Mouse (Mus musculus): ENCODE data around the gene Gstm6. TPM values are rescaled to one million over a fixed set of nuclear protein-coding genes. Genes with fewer than 3 reads are reported as not detected.

Gene Gstm6
- total RNA-seq, 2 experiments from 2014 or later, result 3.0 to 3.3 TPM

DNA sequence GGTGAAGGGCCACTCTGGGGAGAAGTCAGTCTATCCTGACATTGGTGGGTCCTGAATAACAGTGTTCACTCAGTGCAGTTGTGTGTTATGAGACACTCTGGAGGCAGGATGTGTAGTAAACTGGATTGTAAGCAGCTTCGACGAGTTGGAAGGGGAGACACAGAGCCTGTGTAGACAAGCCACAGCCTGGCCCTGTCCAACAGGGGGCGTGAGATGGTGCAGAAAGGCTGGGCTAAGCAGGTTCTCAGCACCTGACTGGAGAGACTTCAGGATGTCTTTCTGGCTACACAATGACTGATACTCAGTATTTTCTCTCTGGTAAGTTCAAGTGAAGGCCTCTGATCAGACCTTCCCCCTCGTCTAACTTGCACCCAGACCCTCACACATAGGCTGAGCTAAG, 2.2 kb upstream of the Gstm6 start:
- intact Hi-C loops (cut with DNase I), result no loop called here
- DNase-seq, result no peak

GRCm38 (mm10) chr3:107941261-107941660, 2.3 kb downstream of the Gstm6 start:
- no peak for DNase-seq
- intact Hi-C loops (cut with DNase I), result no loop called here

GRCm38 (mm10) chr3:107940524-107940923, 3.0 kb downstream of the Gstm6 start:
- intact Hi-C loops (cut with DNase I), result no loop called here
- DNase-seq, result no peak

DNA sequence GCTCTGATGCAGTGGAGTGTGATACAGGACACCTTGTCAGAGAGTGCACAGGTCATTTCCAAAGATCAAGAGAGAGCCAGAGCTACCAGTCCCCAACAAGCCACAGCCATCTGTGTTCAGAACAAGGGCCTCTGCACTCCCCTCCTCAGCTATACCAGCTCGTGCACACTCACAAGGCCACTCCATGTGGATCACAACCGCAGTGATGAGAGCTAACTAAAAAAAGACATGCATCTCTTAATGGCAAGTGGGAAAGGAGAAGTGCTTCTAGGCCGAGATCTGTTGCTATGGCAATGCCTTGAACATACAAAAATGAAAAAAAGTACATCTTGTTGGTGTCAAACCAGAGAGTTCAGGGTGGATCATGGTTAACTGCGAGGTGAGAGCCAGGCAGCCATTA, 3.7 kb downstream of the Gstm6 start:
- DNase-seq, result no peak
- intact Hi-C loops (cut with DNase I), result loop anchor here (1.0 to 5.0 kb wide), 3 partner anchors 79 to 207 kb away; partner anchors contain the start of gene Gnai3

- DNase-seq, result peak; percentile 78 to 82
- intact Hi-C loops (cut with DNase I), result loop anchor here (1.0 to 5.0 kb wide), 3 partner anchors 79 to 208 kb away; partner anchors contain the start of gene Gnai3
These were observed 4.1 kb downstream of the Gstm6 start for GRCm38 (mm10) chr3:107939403-107939802.

- DNase-seq, result no peak
- intact Hi-C loops (cut with DNase I), result loop anchor here (5.0 kb wide), 1 partner anchor 211 kb away; the partner anchor contains the start of gene Gnai3
These were observed 7.7 kb downstream of the Gstm6 start for GRCm38 (mm10) chr3:107935888-107936287.

DNA sequence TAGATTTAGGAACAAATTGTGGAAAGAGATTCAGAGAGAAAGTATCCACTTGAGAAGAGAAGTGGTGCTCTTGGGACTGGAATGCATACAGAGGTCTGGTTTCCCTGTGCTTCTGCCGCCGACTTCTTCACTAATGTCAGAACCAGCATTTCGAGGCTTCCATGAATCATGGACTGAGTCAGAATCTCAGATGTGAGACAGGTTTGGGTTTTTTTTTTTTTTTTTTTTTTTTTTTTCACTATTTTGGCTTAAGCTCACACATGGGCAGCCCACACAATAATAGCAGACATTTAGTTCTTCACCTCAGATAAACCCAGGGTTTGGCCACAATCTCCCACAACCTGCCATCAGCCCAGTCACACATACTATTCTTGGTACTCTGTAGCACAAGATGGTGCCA, 8.3 kb downstream of the Gstm6 start:
- no peak for DNase-seq
- intact Hi-C loops (cut with DNase I), result loop anchor here (5.0 kb wide), 1 partner anchor 212 kb away; the partner anchor contains the start of gene Gnai3

DNA sequence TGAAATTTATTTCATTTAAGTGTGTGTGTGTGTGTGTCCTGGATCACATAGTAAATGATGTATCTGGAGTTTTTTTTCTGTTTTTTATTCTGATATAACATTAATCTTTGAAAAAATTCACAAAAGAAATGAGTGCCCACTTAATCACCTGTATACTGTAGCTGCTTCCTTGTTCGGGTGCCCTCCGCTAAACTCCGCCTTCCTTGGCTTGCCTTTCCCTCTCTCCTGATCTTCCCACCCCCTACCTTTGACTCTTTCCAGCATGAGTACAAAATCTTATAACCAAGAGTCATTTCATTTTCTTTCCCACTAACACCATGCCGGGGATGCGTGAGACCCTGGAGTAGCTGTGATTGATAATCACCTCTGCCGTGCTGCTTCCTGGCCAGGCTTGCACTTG, 11.4 kb downstream of the Gstm6 start:
- intact Hi-C loops (cut with DNase I), result no loop called here
- DNase-seq, result no peak

DNA sequence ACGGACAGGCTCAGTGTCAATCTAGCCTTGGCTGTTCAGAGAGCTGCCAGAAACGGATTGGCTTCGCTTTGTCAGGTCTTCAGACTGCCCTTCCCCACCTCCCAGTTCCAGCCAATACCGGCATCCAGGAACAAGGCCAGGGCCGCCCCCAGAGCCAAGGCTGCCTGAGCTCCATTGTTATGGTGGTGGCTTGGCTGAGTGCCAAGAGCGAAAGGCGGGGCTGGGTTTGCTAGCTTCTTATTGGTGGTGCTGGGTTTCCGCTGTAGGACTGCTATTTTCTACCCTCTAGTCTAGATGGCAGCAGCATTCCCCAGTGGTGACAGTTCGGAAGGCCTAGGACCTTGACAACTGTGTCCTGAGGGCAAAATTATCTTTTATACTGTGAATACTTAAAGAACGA, 11.9 kb downstream of the Gstm6 start, which contains the start of gene Gstm7:
Gene Gstm7 (minus strand): TSS at position 148 of the 400 bp plus-strand sequence.
- intact Hi-C loops (cut with DNase I), result no loop called here
- DNase-seq, result peak; percentile 96 to 97

GRCm38 (mm10) chr3:107931134-107931533, 12.4 kb downstream of the Gstm6 start:
- intact Hi-C loops (cut with DNase I), result no loop called here
- DNase-seq, result no peak

DNA sequence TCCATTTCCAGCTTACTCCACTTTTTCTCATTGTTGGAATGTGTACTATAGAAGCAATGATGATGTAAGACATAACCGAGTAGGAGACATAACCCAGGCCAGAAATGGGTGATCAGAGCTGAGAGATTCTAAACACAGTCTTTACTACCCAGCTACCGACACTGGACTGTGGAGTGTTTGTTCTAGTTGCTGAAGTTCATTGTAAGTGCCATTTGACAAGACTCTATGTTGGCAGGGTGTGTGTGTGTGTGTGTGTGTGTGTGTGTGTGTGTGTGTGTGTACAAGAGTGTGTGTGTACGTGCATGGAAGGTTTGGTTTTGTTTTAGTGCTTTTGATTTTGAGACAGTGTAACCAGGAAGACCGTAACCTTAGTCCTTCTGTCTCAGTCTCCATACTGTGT, 13.8 kb downstream of the Gstm6 start:
- DNase-seq, result no peak
- intact Hi-C loops (cut with DNase I), result no loop called here

GRCm38 (mm10) chr3:107929243-107929642, 14.3 kb downstream of the Gstm6 start:
- intact Hi-C loops (cut with DNase I), result no loop called here
- DNase-seq, result no peak

GRCm38 (mm10) chr3:107928691-107929090, 14.9 kb downstream of the Gstm6 start:
- intact Hi-C loops (cut with DNase I), result no loop called here

DNA sequence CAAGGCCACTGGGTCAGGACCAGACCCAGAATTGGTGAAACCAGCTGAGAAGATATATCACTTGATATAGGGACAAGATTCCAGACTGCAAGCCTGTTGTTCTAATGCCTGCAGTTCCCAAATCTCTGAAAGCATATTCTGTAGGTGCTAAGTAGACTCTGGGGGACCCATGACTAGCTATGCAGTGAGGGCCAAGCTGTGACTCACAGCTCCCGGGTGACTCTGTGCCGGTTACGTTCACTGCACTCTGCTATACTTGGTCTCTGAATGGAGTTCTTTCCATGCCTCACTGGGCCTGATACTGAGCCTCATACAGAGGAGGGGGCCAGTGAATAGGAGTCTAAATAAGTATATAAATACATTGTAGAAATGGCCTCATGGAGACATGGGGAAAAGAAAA, 15.7 kb downstream of the Gstm6 start:
- DNase-seq, result no peak
- intact Hi-C loops (cut with DNase I), result no loop called here

More at GRCm38 (mm10) chr3:107928691-107929090, 14.9 kb downstream of the Gstm6 start:
- no peak for DNase-seq

DNA sequence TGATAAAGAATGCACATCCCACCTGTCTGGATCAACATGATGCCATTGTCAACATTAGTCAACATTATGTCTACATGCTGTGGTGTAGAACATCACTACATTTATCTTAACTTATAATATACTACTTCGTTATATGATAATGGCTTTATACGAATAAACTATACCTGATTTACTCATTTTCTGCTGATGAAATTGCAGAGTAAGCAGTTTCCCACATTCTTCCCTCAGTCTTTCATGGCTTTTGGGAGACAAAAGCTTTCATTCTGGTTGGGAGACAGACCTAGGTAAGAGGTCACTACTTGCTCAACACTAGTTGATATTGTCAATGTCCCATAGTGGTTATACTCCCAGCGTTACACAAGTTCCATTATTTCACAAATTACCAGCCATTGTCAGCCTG, 18.2 kb downstream of the Gstm6 start:
- DNase-seq, result no peak
- intact Hi-C loops (cut with DNase I), result no loop called here

DNA sequence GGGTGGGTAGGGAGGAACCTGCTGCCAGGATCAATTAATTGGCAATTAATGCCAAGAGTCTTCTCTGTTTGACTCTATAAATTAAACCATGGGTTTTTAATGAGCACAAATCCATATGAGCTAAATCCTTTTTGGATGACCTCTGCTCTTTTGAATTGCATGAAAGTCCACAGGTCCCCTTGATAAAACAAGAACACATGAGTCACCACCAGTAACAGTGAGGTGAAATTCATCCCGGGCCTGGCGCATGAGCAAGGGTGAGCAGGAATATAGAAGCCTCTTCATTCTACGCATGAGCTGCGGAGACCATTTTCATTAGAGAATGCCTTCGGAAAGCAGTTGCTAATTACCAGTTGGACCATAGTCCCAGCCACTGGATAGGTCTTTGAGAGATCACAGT, 23.2 kb downstream of the Gstm6 start:
- DNase-seq, result no peak
- intact Hi-C loops (cut with DNase I), result no loop called here

DNA sequence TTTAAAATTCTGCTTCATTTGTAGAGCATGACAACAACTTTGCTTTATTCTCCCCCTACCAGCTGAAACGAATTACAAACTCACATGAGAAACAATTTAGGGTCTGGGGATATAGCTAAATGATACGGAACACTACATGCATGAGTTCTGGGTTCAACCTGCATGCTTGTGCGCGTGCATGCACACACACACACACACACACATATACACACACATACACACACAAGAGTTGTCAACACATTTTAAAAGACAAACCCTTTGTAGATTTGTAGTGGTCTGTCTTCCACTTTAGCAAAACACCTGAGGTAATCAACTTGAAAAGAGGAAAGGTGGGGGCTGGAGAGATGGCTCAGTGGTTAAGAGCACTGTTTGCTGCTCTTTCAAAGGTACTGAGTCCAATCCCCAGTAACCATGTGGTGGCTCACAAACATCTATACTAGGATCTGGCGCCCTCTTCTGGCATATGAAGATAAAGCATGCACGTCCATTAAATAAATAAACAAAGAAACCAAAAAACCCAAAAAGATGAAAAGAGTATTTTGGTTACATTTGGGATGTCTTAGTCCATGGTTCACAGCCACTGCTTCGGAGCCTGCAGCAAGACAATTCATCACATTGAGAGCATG, 25.7 kb downstream of the Gstm6 start:
- DNase-seq, result peak; percentile 63 to 66

GRCm38 (mm10) chr3:107917097-107917496, 26.5 kb downstream of the Gstm6 start:
- no peak for DNase-seq
- intact Hi-C loops (cut with DNase I), result loop anchor here (2.0 to 5.0 kb wide), 2 partner anchors 144 to 220 kb away; partner anchors contain the start of gene Ahcyl1

More for the DNA sequence above, 25.7 kb downstream of the Gstm6 start:
- intact Hi-C loops (cut with DNase I), result loop anchor here (1.0 to 5.0 kb wide), 3 partner anchors 51 to 221 kb away; partner anchors contain the start of gene Ahcyl1

GRCm38 (mm10) chr3:107916674-107917073, 26.9 kb downstream of the Gstm6 start:
- intact Hi-C loops (cut with DNase I), result loop anchor here (2.0 to 5.0 kb wide), 2 partner anchors 144 to 219 kb away; partner anchors contain the start of gene Ahcyl1
- no peak for DNase-seq

DNA sequence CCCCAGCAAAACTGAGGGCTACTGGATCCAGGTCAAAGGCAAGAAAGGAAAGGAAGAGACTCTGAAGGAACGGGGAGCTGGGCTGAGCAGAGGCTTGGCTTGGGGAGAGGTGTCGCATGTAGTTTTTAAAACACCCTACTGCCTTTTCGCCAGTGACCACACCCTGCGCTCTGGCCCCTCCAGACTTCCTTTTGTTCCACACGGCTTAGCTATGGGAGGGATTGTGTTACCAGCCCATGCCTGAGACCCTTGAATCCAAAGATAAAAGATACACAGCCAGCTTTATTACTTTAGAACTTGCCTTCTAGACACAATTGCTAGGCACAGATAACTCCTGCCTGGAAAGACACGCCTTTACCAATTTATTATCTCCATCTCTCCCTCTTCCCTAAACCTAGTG, 37.6 kb downstream of the Gstm6 start:
- DNase-seq, result no peak
- intact Hi-C loops (cut with DNase I), result no loop called here

- intact Hi-C loops (cut with DNase I), result no loop called here
- no peak for DNase-seq
These were observed 42.4 kb downstream of the Gstm6 start for GRCm38 (mm10) chr3:107900955-107901673.

- no peak for DNase-seq
- intact Hi-C loops (cut with DNase I), result no loop called here
These were observed 44.9 kb downstream of the Gstm6 start for GRCm38 (mm10) chr3:107898691-107899090.
